Mouse (Mus musculus) E14TG2a.4 (cell line): Measurements from ENCODE around the gene Cdc26.

Source experiments
- H3K27me3 ChIP-seq: 2 replicates; pipeline ENCODE4 v1.6.1; 2014; ENCODE audit warnings: low read length, control low read depth; ENCODE audit not compliant: insufficient read depth
- H3K36me3 ChIP-seq: 2 replicates; pipeline ENCODE4 v1.6.1; 2014; ENCODE audit warnings: low read length, control low read depth; ENCODE audit not compliant: insufficient read depth
- H3K4me1 ChIP-seq: replicated peaks from 2 replicates; pipeline ENCODE4 v1.6.1; 2014; ENCODE audit warnings: low read depth, low read length, control low read depth
- H3K4me3 ChIP-seq: replicated peaks from 2 replicates; pipeline ENCODE4 v1.5.1; 2014; ENCODE audit warnings: mild to moderate bottlenecking, low read length
- H3K9me3 ChIP-seq: 2 replicates; pipeline ENCODE4 v1.6.1; 2014; ENCODE audit warnings: low read length, control low read depth
- CTCF ChIP-seq: conservative IDR thresholded peaks from 2 replicates; pipeline ENCODE4 v1.5.1; 2014; ENCODE audit warnings: low read length
- NANOG ChIP-seq: IDR thresholded peaks from 2 replicates; pipeline ENCODE4 v1.6.1; 2014; ENCODE audit warnings: borderline replicate concordance, low read length, mixed read lengths
- POU5F1 ChIP-seq: IDR thresholded peaks from 2 replicates; pipeline ENCODE4 v1.6.1; 2014; ENCODE audit warnings: low read length, borderline replicate concordance

Gene Cdc26

DNA sequence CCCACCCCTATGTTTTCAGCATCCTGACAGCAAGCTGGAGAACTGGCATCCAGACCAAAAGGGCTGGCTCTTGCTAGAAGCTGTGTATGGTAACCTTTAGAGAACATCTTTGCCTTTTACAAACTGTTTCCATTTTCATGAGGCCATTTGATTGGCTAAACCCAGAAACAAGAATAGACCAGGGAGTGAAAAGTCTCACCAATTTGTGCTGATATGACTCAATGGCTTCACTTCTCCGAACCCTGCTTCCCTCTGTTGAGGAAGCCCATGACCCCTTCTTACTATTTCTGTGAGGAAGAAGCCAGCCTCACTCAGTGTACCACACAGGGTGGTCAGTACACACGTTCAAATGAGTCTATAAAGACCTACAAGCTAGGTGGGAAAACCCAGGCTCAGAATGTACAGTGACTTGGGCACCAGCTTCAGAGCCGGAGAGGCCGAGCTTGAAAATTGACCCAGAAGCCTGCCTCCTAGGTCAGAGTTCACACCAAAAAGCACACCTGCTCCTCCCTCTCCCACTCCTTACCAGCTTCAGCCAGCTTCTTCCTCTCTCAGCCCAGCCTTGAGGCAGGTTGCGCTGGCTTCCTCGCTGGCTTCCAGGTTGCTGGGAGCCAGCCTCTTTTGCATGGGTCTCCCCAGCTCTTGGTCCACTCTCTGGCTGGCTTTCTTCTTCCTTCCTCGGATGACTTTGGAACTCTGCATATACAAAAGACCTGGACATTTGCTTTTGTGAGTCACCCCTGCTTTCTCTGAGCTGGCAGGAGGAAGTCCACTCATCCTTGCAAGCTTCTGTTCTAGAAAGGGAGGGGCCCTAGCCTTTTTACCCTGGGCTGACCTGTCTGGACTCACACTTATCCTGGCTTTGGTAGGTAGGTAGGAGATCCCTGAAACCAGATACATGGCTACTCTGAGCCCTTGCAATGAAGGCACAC, 25.8 kb upstream of the Cdc26 start:
- H3K27me3 ChIP-seq = no peaks in the 10 kb centered on the region
- no peaks in the 10 kb centered on the region for H3K36me3 ChIP-seq
- TF ChIP-seq POU5F1 (no peak), NANOG (no peak), CTCF (no peak)
- H3K4me3 ChIP-seq = no peak overlapping the region
- peaks cover 7% of the 10 kb centered on the region for H3K4me1 ChIP-seq
- no peaks in the 10 kb centered on the region for H3K9me3 ChIP-seq

- H3K4me1 ChIP-seq = peaks cover 23% of the 10 kb centered on the region
- no peak overlapping the region for H3K4me3 ChIP-seq
- no peaks in the 10 kb centered on the region for H3K9me3 ChIP-seq
- no peaks in the 10 kb centered on the region for H3K27me3 ChIP-seq
- H3K36me3 ChIP-seq = 0 out of 2 replicates have a peak, but pooled peaks cover 4% of the 10 kb centered on the region
- TF ChIP-seq CTCF (no peak), POU5F1 (no peak), NANOG (no peak)
Observed at GRCm38 (mm10) chr4:62431522-62431921, 23.1 kb upstream of the Cdc26 start.

DNA sequence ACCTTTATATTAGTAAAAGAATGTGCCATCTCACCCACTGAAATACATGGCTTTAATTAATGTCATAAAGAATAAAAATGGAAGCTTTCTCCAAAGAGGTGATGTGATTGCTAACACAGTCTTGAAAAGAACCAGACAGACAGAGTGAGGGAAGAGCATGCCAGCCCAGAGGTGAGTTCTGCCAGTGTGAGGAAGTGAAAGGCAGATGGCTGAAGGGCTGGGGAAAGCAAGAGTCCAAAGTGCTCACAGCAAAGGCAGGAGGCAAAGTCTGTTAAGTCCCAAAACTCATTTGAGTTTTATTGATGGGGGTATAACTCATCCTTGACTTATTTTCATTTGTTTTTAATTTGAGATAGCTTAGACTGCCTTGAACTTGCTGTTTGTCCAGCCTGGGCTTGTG, 22.2 kb upstream of the Cdc26 start:
- Histone ChIP-seq H3K36me3 (peaks cover 9% of the 10 kb centered on the region), H3K4me1 (peaks cover 27% of the 10 kb centered on the region), H3K4me3 (no peak overlapping the region), H3K9me3 (no peaks in the 10 kb centered on the region), H3K27me3 (no peaks in the 10 kb centered on the region)
- no peak for TF ChIP-seq NANOG
- TF ChIP-seq POU5F1 = no peak
- TF ChIP-seq CTCF = no peak

DNA sequence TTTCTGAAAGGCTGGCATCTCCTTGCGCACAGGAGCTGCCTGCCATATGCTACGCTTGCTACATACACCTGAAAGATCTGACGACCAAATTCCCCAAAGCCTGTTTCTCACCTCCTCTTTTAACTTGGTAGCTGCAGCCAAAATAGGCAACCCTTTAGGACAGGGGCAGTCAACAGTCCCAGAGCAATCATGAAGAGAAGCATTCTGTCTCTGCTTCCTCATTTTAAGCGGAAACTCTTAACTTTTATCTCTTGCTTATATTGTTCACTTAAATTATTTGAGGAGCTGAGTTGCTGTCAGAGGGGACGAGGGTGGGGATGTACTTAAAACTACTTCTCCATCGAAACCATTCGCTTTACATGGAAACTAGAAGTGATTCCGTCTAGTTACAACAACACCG, 21.2 kb upstream of the Cdc26 start:
- no peaks in the 10 kb centered on the region for H3K27me3 ChIP-seq

DNA sequence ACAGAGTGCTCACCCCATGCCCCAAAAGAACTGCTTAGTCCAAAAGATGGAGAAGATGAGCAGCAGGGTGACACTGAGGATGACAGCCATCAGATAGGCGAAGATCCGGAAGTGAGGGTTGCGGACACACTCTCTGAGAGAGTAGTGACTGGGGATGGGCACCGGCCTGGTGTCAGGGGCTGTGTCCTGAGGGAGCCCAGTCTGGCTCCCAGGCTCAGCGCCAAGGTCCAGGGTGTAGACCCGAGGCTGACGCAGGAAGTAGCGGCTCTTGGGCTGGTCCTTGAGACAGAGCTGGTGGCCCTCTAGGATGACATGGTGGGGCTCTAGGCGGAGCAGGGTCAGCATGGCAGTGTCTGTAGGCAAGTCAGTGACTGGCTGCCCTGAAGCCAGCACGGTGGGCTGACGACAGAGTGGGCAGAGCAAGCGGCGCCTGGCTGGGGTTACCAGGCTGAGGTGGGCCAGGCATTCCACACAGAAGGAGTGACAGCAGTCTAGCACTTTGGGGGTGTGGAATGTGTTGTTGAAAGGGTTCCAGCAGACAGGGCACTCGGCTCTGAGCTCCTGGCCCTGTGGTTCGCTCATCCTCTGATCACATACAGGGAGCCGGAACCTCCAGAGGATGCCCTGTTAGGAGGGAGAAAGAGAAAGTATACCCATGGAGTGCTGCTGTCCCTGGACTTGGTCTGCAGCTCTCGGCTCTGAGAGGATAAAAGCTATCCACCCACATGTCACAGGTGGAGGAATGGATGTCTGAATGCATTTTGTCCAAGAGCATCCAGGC, 19.7 kb upstream of the Cdc26 start:
- Histone ChIP-seq H3K27me3 (no peaks in the 10 kb centered on the region), H3K4me3 (peak overlapping the region; percentile 65), H3K36me3 (peaks cover 34% of the 10 kb centered on the region), H3K4me1 (peaks cover 25% of the 10 kb centered on the region), H3K9me3 (no peaks in the 10 kb centered on the region)
- TF ChIP-seq CTCF (no peak), NANOG (no peak), POU5F1 (no peak)

More for the DNA sequence above, 21.2 kb upstream of the Cdc26 start:
- Histone ChIP-seq H3K9me3 (no peaks in the 10 kb centered on the region), H3K4me3 (no peak overlapping the region), H3K4me1 (peaks cover 27% of the 10 kb centered on the region), H3K36me3 (peaks cover 20% of the 10 kb centered on the region)
- no peak for TF ChIP-seq CTCF
- no peak for TF ChIP-seq NANOG
- no peak for TF ChIP-seq POU5F1

DNA sequence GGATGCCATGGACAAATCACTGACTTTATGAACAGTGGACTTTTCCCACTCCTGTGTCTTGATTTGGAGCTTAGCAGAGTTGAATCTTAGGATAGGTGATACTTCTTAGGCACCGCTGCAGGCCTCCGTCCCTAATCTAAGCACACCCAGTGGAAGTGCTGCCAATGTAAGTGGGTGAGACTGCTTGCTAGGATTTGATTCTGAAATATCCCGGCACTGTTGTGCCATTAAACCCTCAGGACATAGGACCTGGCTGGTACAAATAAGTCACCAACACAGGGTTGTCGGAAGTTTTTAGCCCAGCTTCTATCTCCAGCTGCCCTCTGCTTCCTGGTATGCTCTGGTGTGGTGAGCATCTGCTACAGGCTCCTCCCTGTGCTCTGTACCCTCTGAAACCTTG, 17.4 kb upstream of the Cdc26 start:
- H3K9me3 ChIP-seq = no peaks in the 10 kb centered on the region
- H3K36me3 ChIP-seq = peaks cover 57% of the 10 kb centered on the region
- H3K4me3 ChIP-seq = no peak overlapping the region
- TF ChIP-seq NANOG (no peak), CTCF (no peak), POU5F1 (no peak)
- H3K27me3 ChIP-seq = no peaks in the 10 kb centered on the region
- H3K4me1 ChIP-seq = peaks cover 25% of the 10 kb centered on the region

DNA sequence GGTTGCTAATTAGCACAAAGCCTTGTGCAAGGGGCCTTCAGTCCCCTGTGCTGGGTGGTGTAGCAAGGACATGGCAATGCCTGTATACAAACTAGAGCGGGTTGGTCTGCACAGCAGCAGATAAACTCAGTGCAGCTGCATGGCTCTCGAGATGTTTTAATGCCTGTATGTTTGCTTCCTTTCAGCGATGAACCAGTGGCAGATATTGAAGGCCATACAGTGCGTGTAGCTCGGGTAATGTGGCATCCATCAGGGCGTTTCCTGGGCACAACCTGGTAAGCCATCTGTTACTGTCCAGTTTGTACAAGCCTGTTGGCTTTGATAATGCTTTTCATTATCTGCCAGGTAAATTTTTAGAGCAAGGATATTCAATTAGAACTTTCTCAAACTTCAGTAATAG, 10.6 kb upstream of the Cdc26 start:
- Histone ChIP-seq H3K27me3 (no peaks in the 10 kb centered on the region), H3K9me3 (no peaks in the 10 kb centered on the region), H3K36me3 (peaks cover 100% of the 10 kb centered on the region), H3K4me3 (no peak overlapping the region), H3K4me1 (no peaks in the 10 kb centered on the region)
- no peak for TF ChIP-seq NANOG
- TF ChIP-seq POU5F1 = no peak
- TF ChIP-seq CTCF = no peak

DNA sequence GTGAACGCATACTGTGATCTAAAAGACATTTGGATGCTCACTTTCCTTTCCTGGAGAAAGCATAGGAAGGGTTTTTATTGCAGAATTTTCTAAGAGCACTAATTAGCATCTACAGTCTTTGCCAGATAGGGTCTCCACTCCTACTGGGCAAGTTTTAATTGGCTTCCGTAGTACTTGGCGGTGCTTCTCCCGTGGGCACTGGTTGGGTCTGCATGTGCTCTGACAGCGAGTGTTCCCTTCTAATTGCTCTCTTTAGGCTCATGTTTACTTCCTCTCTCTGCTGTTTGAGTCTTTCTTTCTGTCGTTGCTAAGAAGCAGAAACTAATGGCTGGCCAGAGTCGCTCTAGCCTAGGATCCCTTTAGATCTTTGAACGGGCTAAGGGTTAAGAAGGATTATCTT, 10.0 kb upstream of the Cdc26 start:
- Histone ChIP-seq H3K4me1 (no peaks in the 10 kb centered on the region), H3K27me3 (no peaks in the 10 kb centered on the region), H3K4me3 (no peak overlapping the region), H3K36me3 (peaks cover 100% of the 10 kb centered on the region), H3K9me3 (no peaks in the 10 kb centered on the region)
- TF ChIP-seq CTCF = no peak
- no peak for TF ChIP-seq NANOG
- no peak for TF ChIP-seq POU5F1

- Histone ChIP-seq H3K36me3 (peaks cover 68% of the 10 kb centered on the region), H3K4me3 (no peak overlapping the region), H3K27me3 (no peaks in the 10 kb centered on the region), H3K9me3 (peaks cover 16% of the 10 kb centered on the region), H3K4me1 (peaks cover 10% of the 10 kb centered on the region)
- no peak for TF ChIP-seq POU5F1
- TF ChIP-seq CTCF = no peak
- no peak for TF ChIP-seq NANOG
Observed at GRCm38 (mm10) chr4:62411606-62412005, 3.2 kb upstream of the Cdc26 start.
